Mouse (Mus musculus): ENCODE measurements around the gene Cfap157. TPM values are rescaled to one million over a fixed set of nuclear protein-coding genes. Genes with fewer than 3 reads are reported as not detected.
A peak's percentile ranks its signal among the peaks of the same experiment; 100 is the strongest.

Gene Cfap157
- polyA plus RNA-seq, 1 experiment from 2014 or later: 0.57 TPM

GRCm38 (mm10) chr2:32761361-32761760 is 22.9 kb downstream of the Cfap157 start:
- Histone ChIP-seq H3K9ac (ENCODE audit: low read depth, low read length) (no peak overlapping the region), H3K27ac (ENCODE audit: low read depth, low read length) (no peak overlapping the region), H3K27me3 (ENCODE audit: control insufficient read depth, insufficient read depth, low read length) (no peaks in the 10 kb centered on the region), H3K9me3 (replicated peaks; ENCODE audit: control insufficient read depth, low read length) (no peaks in the 10 kb centered on the region), H3K4me3 (ENCODE audit: low read depth, low read length) (no peak overlapping the region), H3K4me2 (no peak overlapping the region), H3K4me1 (ENCODE audit: control insufficient read depth, insufficient read depth, low read length) (0 out of 2 replicates have a peak, but pooled peaks cover 2% of the 10 kb centered on the region), H3K36me3 (ENCODE audit: control insufficient read depth, insufficient read depth, low read length) (peaks cover 12% of the 10 kb centered on the region; the same call in 1 of the 2 replicates)
- no peak for ATAC-seq (replicated peaks; ENCODE audit: insufficient number of reproducible peaks, low FRiP score, low TSS enrichment)
- WGBS (ENCODE audit: insufficient replicate concordance): 85% methylated on average over 14 of the region's 14 CpGs

- no peak overlapping the region for H3K9ac ChIP-seq (ENCODE audit: low read depth, low read length)
Observed at GRCm38 (mm10) chr2:32759001-32759400, 25.2 kb downstream of the Cfap157 start.

GRCm38 (mm10) chr2:32758503-32758902 is 25.7 kb downstream of the Cfap157 start:
- Histone ChIP-seq H3K27me3 (ENCODE audit: control insufficient read depth, insufficient read depth, low read length) (no peaks in the 10 kb centered on the region), H3K9ac (ENCODE audit: low read depth, low read length) (peak overlapping the region; percentile 12; the same call in 1 of the 2 replicates), H3K9me3 (replicated peaks; ENCODE audit: control insufficient read depth, low read length) (no peaks in the 10 kb centered on the region), H3K4me1 (ENCODE audit: control insufficient read depth, insufficient read depth, low read length) (0 out of 2 replicates have a peak, but pooled peaks cover 2% of the 10 kb centered on the region), H3K27ac (ENCODE audit: low read depth, low read length) (no peak overlapping the region), H3K36me3 (ENCODE audit: control insufficient read depth, insufficient read depth, low read length) (peaks cover 14% of the 10 kb centered on the region; the same call in 1 of the 2 replicates), H3K4me2 (no peak overlapping the region), H3K4me3 (ENCODE audit: low read depth, low read length) (no peak overlapping the region)
- ATAC-seq (replicated peaks; ENCODE audit: insufficient number of reproducible peaks, low FRiP score, low TSS enrichment): no peak
- 63% methylated on average over 8 of the region's 8 CpGs for WGBS (ENCODE audit: insufficient replicate concordance)

More at GRCm38 (mm10) chr2:32759001-32759400, 25.2 kb downstream of the Cfap157 start:
- no peak overlapping the region for H3K4me3 ChIP-seq (ENCODE audit: low read depth, low read length)
- H3K36me3 ChIP-seq (ENCODE audit: control insufficient read depth, insufficient read depth, low read length): peaks cover 13% of the 10 kb centered on the region; the same call in 1 of the 2 replicates
- no peaks in the 10 kb centered on the region for H3K27me3 ChIP-seq (ENCODE audit: control insufficient read depth, insufficient read depth, low read length)
- H3K9me3 ChIP-seq (replicated peaks; ENCODE audit: control insufficient read depth, low read length): no peaks in the 10 kb centered on the region
- no peak overlapping the region for H3K27ac ChIP-seq (ENCODE audit: low read depth, low read length)
- no peak for ATAC-seq (replicated peaks; ENCODE audit: insufficient number of reproducible peaks, low FRiP score, low TSS enrichment)
- 0 out of 2 replicates have a peak, but pooled peaks cover 2% of the 10 kb centered on the region for H3K4me1 ChIP-seq (ENCODE audit: control insufficient read depth, insufficient read depth, low read length)
- 68% methylated on average over 2 of the region's 2 CpGs for WGBS (ENCODE audit: insufficient replicate concordance)
- no peak overlapping the region for H3K4me2 ChIP-seq

GRCm38 (mm10) chr2:32757056-32757845 is 27.0 kb downstream of the Cfap157 start, which contains the start of gene Tor2a:
Gene Tor2a (plus strand): TSS chr2:32757234.
- Histone ChIP-seq H3K27ac (ENCODE audit: low read depth, low read length) (peak within 1 kb of the TSS; percentile 83), H3K36me3 (ENCODE audit: control insufficient read depth, insufficient read depth, low read length) (peaks cover 16% of the 10 kb centered on the region; the same call in 1 of the 2 replicates), H3K9ac (ENCODE audit: low read depth, low read length) (peak within 1 kb of the TSS; percentile 85), H3K4me2 (peak within 1 kb of the TSS; percentile 67), H3K4me1 (ENCODE audit: control insufficient read depth, insufficient read depth, low read length) (0 out of 2 replicates have a peak, but pooled peaks cover 2% of the 10 kb centered on the region), H3K27me3 (ENCODE audit: control insufficient read depth, insufficient read depth, low read length) (no peaks in the 10 kb centered on the region), H3K4me3 (ENCODE audit: low read depth, low read length) (peak within 1 kb of the TSS; percentile 69), H3K9me3 (replicated peaks; ENCODE audit: control insufficient read depth, low read length) (no peaks in the 10 kb centered on the region)
- WGBS (ENCODE audit: insufficient replicate concordance): under 1% methylated on average over 65 of the region's 66 CpGs
- peak; percentile 92 for ATAC-seq (replicated peaks; ENCODE audit: insufficient number of reproducible peaks, low FRiP score, low TSS enrichment)

GRCm38 (mm10) chr2:32756674-32757055 is 27.6 kb downstream of the Cfap157 start:
- 0 out of 2 replicates have a peak, but pooled peaks cover 2% of the 10 kb centered on the region for H3K4me1 ChIP-seq (ENCODE audit: control insufficient read depth, insufficient read depth, low read length)
- H3K4me3 ChIP-seq (ENCODE audit: low read depth, low read length): no peak overlapping the region
- no peak overlapping the region for H3K4me2 ChIP-seq
- WGBS (ENCODE audit: insufficient replicate concordance): 36% methylated on average over 6 of the region's 6 CpGs
- H3K36me3 ChIP-seq (ENCODE audit: control insufficient read depth, insufficient read depth, low read length): peaks cover 14% of the 10 kb centered on the region; the same call in 1 of the 2 replicates
- ATAC-seq (replicated peaks; ENCODE audit: insufficient number of reproducible peaks, low FRiP score, low TSS enrichment): no peak
- H3K27ac ChIP-seq (ENCODE audit: low read depth, low read length): no peak overlapping the region
- no peaks in the 10 kb centered on the region for H3K9me3 ChIP-seq (replicated peaks; ENCODE audit: control insufficient read depth, low read length)
- H3K27me3 ChIP-seq (ENCODE audit: control insufficient read depth, insufficient read depth, low read length): no peaks in the 10 kb centered on the region
- no peak overlapping the region for H3K9ac ChIP-seq (ENCODE audit: low read depth, low read length)

GRCm38 (mm10) chr2:32752181-32752580 is 32.0 kb downstream of the Cfap157 start:
- H3K4me1 ChIP-seq (ENCODE audit: control insufficient read depth, insufficient read depth, low read length): peaks cover 5% of the 10 kb centered on the region
- H3K9me3 ChIP-seq (replicated peaks; ENCODE audit: control insufficient read depth, low read length): no peaks in the 10 kb centered on the region
- no peak overlapping the region for H3K4me3 ChIP-seq (ENCODE audit: low read depth, low read length)
- H3K9ac ChIP-seq (ENCODE audit: low read depth, low read length): no peak overlapping the region
- ATAC-seq (replicated peaks; ENCODE audit: insufficient number of reproducible peaks, low FRiP score, low TSS enrichment): no peak
- H3K27ac ChIP-seq (ENCODE audit: low read depth, low read length): no peak overlapping the region
- WGBS (ENCODE audit: insufficient replicate concordance): 71% methylated on average over 10 of the region's 10 CpGs
- H3K4me2 ChIP-seq: peak overlapping the region; percentile 63; the same call in 1 of the 2 replicates
- no peaks in the 10 kb centered on the region for H3K27me3 ChIP-seq (ENCODE audit: control insufficient read depth, insufficient read depth, low read length)
- peaks cover 4% of the 10 kb centered on the region; the same call in 1 of the 2 replicates for H3K36me3 ChIP-seq (ENCODE audit: control insufficient read depth, insufficient read depth, low read length)

GRCm38 (mm10) chr2:32751665-32752033 is 32.6 kb downstream of the Cfap157 start:
- H3K9ac ChIP-seq (ENCODE audit: low read depth, low read length): peak overlapping the region; percentile 63
- H3K9me3 ChIP-seq (replicated peaks; ENCODE audit: control insufficient read depth, low read length): no peaks in the 10 kb centered on the region
- peak overlapping the region; percentile 63 for H3K4me2 ChIP-seq
- H3K27ac ChIP-seq (ENCODE audit: low read depth, low read length): 0 out of 2 replicates have a peak overlapping the region, but pooled peaks have one; percentile 15
- ATAC-seq (replicated peaks; ENCODE audit: insufficient number of reproducible peaks, low FRiP score, low TSS enrichment): no peak
- WGBS (ENCODE audit: insufficient replicate concordance): 43% methylated on average over 8 of the region's 10 CpGs
- H3K4me1 ChIP-seq (ENCODE audit: control insufficient read depth, insufficient read depth, low read length): peaks cover 5% of the 10 kb centered on the region
- H3K4me3 ChIP-seq (ENCODE audit: low read depth, low read length): peak overlapping the region; percentile 42
- H3K36me3 ChIP-seq (ENCODE audit: control insufficient read depth, insufficient read depth, low read length): peaks cover 4% of the 10 kb centered on the region; the same call in 1 of the 2 replicates
- no peaks in the 10 kb centered on the region for H3K27me3 ChIP-seq (ENCODE audit: control insufficient read depth, insufficient read depth, low read length)

- peak overlapping the region; percentile 63 for H3K4me2 ChIP-seq
- H3K9ac ChIP-seq (ENCODE audit: low read depth, low read length): peak overlapping the region; percentile 63
- 17% methylated on average over 31 of the region's 31 CpGs for WGBS (ENCODE audit: insufficient replicate concordance)
- peak overlapping the region; percentile 42 for H3K4me3 ChIP-seq (ENCODE audit: low read depth, low read length)
- H3K36me3 ChIP-seq (ENCODE audit: control insufficient read depth, insufficient read depth, low read length): peaks cover 6% of the 10 kb centered on the region
- H3K9me3 ChIP-seq (replicated peaks; ENCODE audit: control insufficient read depth, low read length): no peaks in the 10 kb centered on the region
- H3K27me3 ChIP-seq (ENCODE audit: control insufficient read depth, insufficient read depth, low read length): no peaks in the 10 kb centered on the region
- ATAC-seq (replicated peaks; ENCODE audit: insufficient number of reproducible peaks, low FRiP score, low TSS enrichment): peak; percentile 78
- 0 out of 2 replicates have a peak overlapping the region, but pooled peaks have one; percentile 15 for H3K27ac ChIP-seq (ENCODE audit: low read depth, low read length)
- H3K4me1 ChIP-seq (ENCODE audit: control insufficient read depth, insufficient read depth, low read length): peaks cover 5% of the 10 kb centered on the region
Observed at GRCm38 (mm10) chr2:32750887-32751664, 33.2 kb downstream of the Cfap157 start.
